Mouse (Mus musculus) limb, embryonic 13.5 days (tissue): ENCODE data around the gene Wfikkn2. TPM values are rescaled to one million over a fixed set of nuclear protein-coding genes. Genes with fewer than 3 reads are reported as not detected.

ENCODE experiments used
- ATAC-seq: fragments of 200-750 bp; cut with Nextera tagmentation; 2 replicates; pipeline ENCODE4 v1.8.0; 2017; ENCODE audit warnings: low read depth, moderate number of reproducible peaks, moderate TSS enrichment; ENCODE audit not compliant: low FRiP score
- H3K27ac ChIP-seq: fragments of 300-500 bp; sonication (generic); 2 replicates; pipeline ENCODE4 v1.5.1; 2015; ENCODE audit warnings: inconsistent platforms, mild to moderate bottlenecking, moderate library complexity
- H3K27me3 ChIP-seq: fragments of 300-500 bp; sonication (generic); 2 replicates; pipeline ENCODE4 v1.6.1; 2015; ENCODE audit warnings: mild to moderate bottlenecking, inconsistent platforms
- H3K36me3 ChIP-seq: fragments of 300-500 bp; sonication (generic); 2 replicates; pipeline ENCODE4 v1.6.1; 2015; ENCODE audit warnings: inconsistent platforms, mild to moderate bottlenecking, moderate library complexity
- H3K4me1 ChIP-seq: fragments of 300-500 bp; sonication (generic); 2 replicates; pipeline ENCODE4 v1.6.1; 2015; ENCODE audit warnings: inconsistent platforms
- H3K4me2 ChIP-seq: fragments of 300-500 bp; sonication (generic); replicated peaks from 2 replicates; pipeline ENCODE4 v1.6.1; 2015; ENCODE audit warnings: inconsistent platforms, mild to moderate bottlenecking, moderate library complexity
- H3K4me3 ChIP-seq: fragments of 300-500 bp; sonication (generic); 2 replicates; pipeline ENCODE4 v1.5.1; 2015; ENCODE audit warnings: moderate library complexity, mild to moderate bottlenecking, inconsistent platforms
- H3K9ac ChIP-seq: fragments of 300-500 bp; sonication (generic); 2 replicates; pipeline ENCODE4 v1.6.1; 2015; ENCODE audit warnings: mild to moderate bottlenecking, inconsistent platforms
- H3K9me3 ChIP-seq: fragments of 300-500 bp; sonication (generic); 2 replicates; pipeline ENCODE4 v1.6.1; 2016; ENCODE audit warnings: inconsistent platforms
- WGBS: fragments of 180-500 bp; shearing (Covaris S2); methylation state at CpG from one replicate; pipeline ENCODE4 v1.1.7; 2015; 5-methylcytosine and 5-hydroxymethylcytosine counted together
- polyA plus RNA-seq: library from polyadenylated mRNA; unstranded; fragments of >200 nt; fragmentation: Nextera tagmentation; extraction: Ambion mirVana; gene quantifications from 2 replicates; pipeline ENCODE4 v1.2.1, GENCODE M21; 2015

The Wfikkn2 gene
- polyA plus RNA-seq, 1 experiment from 2014 or later = 15.0 TPM

GRCm38 (mm10) chr11:94198405-94199146 lies 47.2 kb downstream of the Wfikkn2 start:
- H3K4me2 ChIP-seq = no peak overlapping the region
- no peak overlapping the region for H3K27ac ChIP-seq
- no peaks in the 10 kb centered on the region for H3K36me3 ChIP-seq
- H3K4me3 ChIP-seq = no peak overlapping the region
- WGBS = 86% methylated on average over 7 of the region's 7 CpGs
- H3K9me3 ChIP-seq = no peaks in the 10 kb centered on the region
- H3K9ac ChIP-seq = no peak overlapping the region
- no peak for ATAC-seq
- no peaks in the 10 kb centered on the region for H3K27me3 ChIP-seq
- no peaks in the 10 kb centered on the region for H3K4me1 ChIP-seq

GRCm38 (mm10) chr11:94196311-94196710 lies 49.5 kb downstream of the Wfikkn2 start:
- Histone ChIP-seq H3K4me3 (no peak overlapping the region), H3K9ac (no peak overlapping the region), H3K4me1 (no peaks in the 10 kb centered on the region), H3K27me3 (no peaks in the 10 kb centered on the region), H3K27ac (no peak overlapping the region), H3K9me3 (no peaks in the 10 kb centered on the region), H3K36me3 (no peaks in the 10 kb centered on the region), H3K4me2 (no peak overlapping the region)
- 80% methylated on average over 3 of the region's 3 CpGs for WGBS
- ATAC-seq = no peak

GRCm38 (mm10) chr11:94193109-94193508 lies 52.7 kb downstream of the Wfikkn2 start:
- Histone ChIP-seq H3K36me3 (no peaks in the 10 kb centered on the region), H3K4me1 (0 out of 2 replicates have a peak, but pooled peaks cover 5% of the 10 kb centered on the region), H3K4me3 (no peak overlapping the region), H3K27ac (no peak overlapping the region), H3K27me3 (no peaks in the 10 kb centered on the region), H3K4me2 (no peak overlapping the region), H3K9ac (no peak overlapping the region), H3K9me3 (no peaks in the 10 kb centered on the region)
- WGBS = 80% methylated on average over 2 of the region's 2 CpGs
- no peak for ATAC-seq

- no peaks in the 10 kb centered on the region for H3K27me3 ChIP-seq
- H3K9ac ChIP-seq = no peak overlapping the region
- H3K36me3 ChIP-seq = no peaks in the 10 kb centered on the region
- H3K27ac ChIP-seq = no peak overlapping the region
- H3K4me2 ChIP-seq = no peak overlapping the region
- no peak overlapping the region for H3K4me3 ChIP-seq
- 58% methylated on average over 5 of the region's 5 CpGs for WGBS
- 0 out of 2 replicates have a peak, but pooled peaks cover 5% of the 10 kb centered on the region for H3K4me1 ChIP-seq
- no peaks in the 10 kb centered on the region for H3K9me3 ChIP-seq
- no peak for ATAC-seq
Measured at GRCm38 (mm10) chr11:94190665-94191064, 55.1 kb downstream of the Wfikkn2 start.

GRCm38 (mm10) chr11:94189579-94189978 lies 56.2 kb downstream of the Wfikkn2 start:
- Histone ChIP-seq H3K9me3 (no peaks in the 10 kb centered on the region), H3K4me2 (no peak overlapping the region), H3K36me3 (no peaks in the 10 kb centered on the region), H3K9ac (no peak overlapping the region), H3K27me3 (no peaks in the 10 kb centered on the region), H3K27ac (no peak overlapping the region), H3K4me3 (no peak overlapping the region), H3K4me1 (0 out of 2 replicates have a peak, but pooled peaks cover 5% of the 10 kb centered on the region)
- ATAC-seq = no peak
- 71% methylated on average over 10 of the region's 10 CpGs for WGBS

Other genes with a start within 250 kb of the Wfikkn2 start
- 42.6 and 44.1 TPM in 2 replicates for gene Spag9, start 249.9 kb downstream of the Wfikkn2 start, polyA plus RNA-seq
- 30.0 and 33.9 TPM in 2 replicates for gene Tob1, start 34.6 kb downstream of the Wfikkn2 start, polyA plus RNA-seq
- gene Gm21885, start 35.9 kb upstream of the Wfikkn2 start, polyA plus RNA-seq = 0.26 and 0.32 TPM in 2 replicates
- 133 and 145 TPM in 2 replicates for gene Luc7l3, start 76.0 kb upstream of the Wfikkn2 start, polyA plus RNA-seq
- 17.0 and 18.8 TPM in 2 replicates for gene Ankrd40, start 82.0 kb upstream of the Wfikkn2 start, polyA plus RNA-seq
- gene Abcc3, start 147.0 kb upstream of the Wfikkn2 start, polyA plus RNA-seq = 0.59 and 1.1 TPM in 2 replicates
- gene Cacna1g, start 228.2 kb upstream of the Wfikkn2 start, polyA plus RNA-seq = 25.9 and 32.7 TPM in 2 replicates
- gene Spata20, start 240.2 kb upstream of the Wfikkn2 start, polyA plus RNA-seq = 0.20 TPM in 2 replicates